Mouse (Mus musculus) testis, adult 2 months (tissue): ENCODE results near the gene Olfr458. TPM values are rescaled to one million over a fixed set of nuclear protein-coding genes. Genes with fewer than 3 reads are reported as not detected.
"Not testable (repeated sequence)": the region's sequence is repeated elsewhere in the genome, so short reads cannot be mapped to it uniquely, and the experiment has no call there.

Experiments used
- H3K27ac ChIP-seq: fragments of 200-500 bp; 2 replicates; pipeline ENCODE4 v1.5.1; 2012; ENCODE audit warnings: low read depth, low read length; ENCODE audit not compliant: control insufficient read depth, insufficient read depth
- H3K27me3 ChIP-seq: fragments of 200-500 bp; 2 replicates; pipeline ENCODE4 v1.6.1; 2012; ENCODE audit warnings: mild to moderate bottlenecking, low read length, moderate library complexity; ENCODE audit not compliant: control insufficient read depth, insufficient read depth
- H3K36me3 ChIP-seq: fragments of 200-500 bp; 2 replicates; pipeline ENCODE4 v1.6.1; 2012; ENCODE audit warnings: mild to moderate bottlenecking, low read length; ENCODE audit not compliant: control insufficient read depth, insufficient read depth
- H3K4me1 ChIP-seq: fragments of 200-500 bp; 2 replicates; pipeline ENCODE4 v1.6.1; 2012; ENCODE audit warnings: low read length; ENCODE audit not compliant: control insufficient read depth, insufficient read depth
- H3K4me3 ChIP-seq: fragments of 200-500 bp; 2 replicates; pipeline ENCODE4 v1.5.1; 2012; ENCODE audit warnings: low read depth, mild to moderate bottlenecking, low read length, moderate library complexity, mixed read lengths; ENCODE audit not compliant: control insufficient read depth
- CTCF ChIP-seq: fragments of 200-500 bp; IDR thresholded peaks from 2 replicates; pipeline ENCODE4 v1.5.1; 2012; ENCODE audit warnings: low read depth, mild to moderate bottlenecking, inconsistent platforms, low read length, moderate library complexity; ENCODE audit not compliant: control insufficient read depth, insufficient read depth, insufficient replicate concordance
- POLR2A ChIP-seq: fragments of 200-500 bp; IDR thresholded peaks from 2 replicates; pipeline ENCODE4 v1.6.1; 2012; ENCODE audit warnings: low read depth, mild to moderate bottlenecking, inconsistent platforms, low read length, moderate library complexity; ENCODE audit not compliant: control insufficient read depth
- polyA plus RNA-seq: library from polyadenylated mRNA; depleted of rRNA; stranded (reverse); fragments of >200 nt; gene quantifications from 2 replicates; pipeline ENCODE4 v1.2.3, GENCODE M21; 2012; rRNA removed

The Olfr458 gene
- 0.16 TPM in 1 of 2 replicates, not detected in the other for polyA plus RNA-seq

- Histone ChIP-seq H3K4me3 (no peak within 1 kb of the TSS), H3K4me1 (no peaks in the 10 kb centered on the region), H3K36me3 (no peaks in the 10 kb centered on the region), H3K27ac (no peak within 1 kb of the TSS), H3K27me3 (no peaks in the 10 kb centered on the region)
- TF ChIP-seq CTCF (no peak), POLR2A (no peak)
These were observed at the start of gene Olfr458 for GRCm38 (mm10) chr6:42465096-42465495. TSS of gene Olfr458 (minus strand) at chr6:42465196.

DNA sequence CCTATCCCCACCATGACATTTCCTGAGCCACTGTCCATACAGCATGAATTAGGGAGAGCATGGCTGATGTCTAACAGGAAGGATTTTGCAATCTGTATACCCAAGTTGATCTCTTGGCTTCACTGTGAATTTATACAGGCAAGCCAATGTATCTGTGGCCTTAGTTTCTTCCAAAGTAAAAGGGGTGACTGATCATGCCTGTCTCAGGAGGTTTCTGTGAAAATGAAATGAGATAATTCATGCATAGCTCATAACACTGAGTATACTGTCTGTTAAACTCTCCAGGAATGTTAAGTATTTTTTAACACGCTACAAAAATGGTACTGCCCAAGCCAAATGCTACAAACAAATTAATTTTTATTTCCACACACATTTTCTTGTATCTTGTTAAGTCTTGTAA is 48.5 kb upstream of the Olfr458 start:
- Histone ChIP-seq H3K4me3 (no peak overlapping the region), H3K36me3 (no peaks in the 10 kb centered on the region), H3K4me1 (no peaks in the 10 kb centered on the region), H3K27me3 (no peaks in the 10 kb centered on the region), H3K27ac (no peak overlapping the region)
- TF ChIP-seq CTCF: no peak
- no peak for TF ChIP-seq POLR2A

DNA sequence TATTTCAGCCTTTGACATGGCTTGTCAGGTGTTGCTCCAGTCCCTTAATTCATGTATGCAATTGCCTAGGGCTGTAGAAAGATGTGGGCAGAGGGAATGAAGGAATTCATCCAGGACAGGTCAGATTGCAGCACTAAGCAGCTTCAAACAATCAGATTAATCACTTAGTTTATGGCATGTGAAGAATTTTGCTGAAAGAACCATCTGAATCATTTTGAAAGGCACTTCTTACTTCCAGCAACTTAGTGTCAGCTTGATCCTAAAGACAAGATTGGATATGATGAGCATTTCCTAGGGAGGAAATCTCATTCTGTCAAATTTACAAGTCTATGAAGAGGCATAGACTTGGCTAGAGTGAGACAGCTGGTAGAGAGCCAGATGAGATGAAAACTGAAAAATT is 44.3 kb upstream of the Olfr458 start:
- no peak overlapping the region for H3K4me3 ChIP-seq
- H3K27ac ChIP-seq: no peak overlapping the region
- no peak for TF ChIP-seq CTCF
- no peak for TF ChIP-seq POLR2A
- H3K36me3 ChIP-seq: no peaks in the 10 kb centered on the region
- no peaks in the 10 kb centered on the region for H3K4me1 ChIP-seq
- no peaks in the 10 kb centered on the region for H3K27me3 ChIP-seq

DNA sequence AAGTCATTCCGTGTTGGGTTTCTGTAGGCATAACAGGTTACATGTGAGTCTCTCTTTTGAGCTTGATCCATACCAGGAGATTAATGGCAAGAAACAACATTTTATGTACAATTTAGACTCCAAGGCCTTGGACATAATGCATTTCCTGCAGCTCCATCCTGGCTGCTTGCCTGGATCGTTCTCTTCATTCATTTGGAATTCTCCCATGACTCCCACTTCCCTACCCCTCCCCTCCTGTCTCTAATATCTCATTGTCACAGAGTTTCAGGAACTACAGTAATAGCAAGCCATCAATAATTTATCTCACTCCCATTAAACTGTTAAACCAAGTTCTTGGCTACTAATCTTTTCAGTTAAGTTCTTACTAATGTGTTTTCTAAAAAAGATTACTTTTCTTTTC is 38.5 kb upstream of the Olfr458 start:
- no peak for TF ChIP-seq CTCF
- no peak for TF ChIP-seq POLR2A
- Histone ChIP-seq H3K36me3 (no peaks in the 10 kb centered on the region), H3K27me3 (no peaks in the 10 kb centered on the region), H3K4me3 (no peak overlapping the region), H3K27ac (no peak overlapping the region), H3K4me1 (no peaks in the 10 kb centered on the region)

- H3K4me3 ChIP-seq: no peak overlapping the region
- H3K4me1 ChIP-seq: no peaks in the 10 kb centered on the region
- no peaks in the 10 kb centered on the region for H3K27me3 ChIP-seq
- H3K36me3 ChIP-seq: no peaks in the 10 kb centered on the region
- H3K27ac ChIP-seq: no peak overlapping the region
- TF ChIP-seq POLR2A: no peak
- no peak for TF ChIP-seq CTCF
These were observed 24.7 kb upstream of the Olfr458 start for GRCm38 (mm10) chr6:42489731-42490130.

DNA sequence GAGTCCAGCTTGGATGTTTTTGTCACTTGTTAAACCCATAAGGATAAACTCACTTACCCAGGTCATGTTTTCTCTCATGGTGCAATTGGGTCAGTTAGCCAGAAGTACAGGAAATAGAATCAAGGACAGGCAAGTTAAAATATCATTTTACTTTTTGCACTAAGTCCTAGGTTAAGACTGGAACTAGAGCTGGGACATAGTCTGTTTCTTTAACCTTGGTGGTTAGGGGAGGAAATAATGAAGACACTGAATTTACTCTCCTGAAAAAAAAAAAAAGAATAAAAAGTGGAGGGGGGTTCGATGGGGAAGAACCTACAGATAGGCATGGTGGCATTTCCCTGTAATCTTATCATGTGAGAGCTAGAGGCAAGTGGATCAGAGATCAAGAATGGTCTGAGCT is 22.1 kb upstream of the Olfr458 start, which contains the start of gene Olfr456:
Olfr456 (minus strand) TSS at position 101 of the 400 bp plus-strand sequence.
- no peaks in the 10 kb centered on the region for H3K4me1 ChIP-seq

GRCm38 (mm10) chr6:42484633-42485032 is 19.6 kb upstream of the Olfr458 start:
- H3K36me3 ChIP-seq: no peaks in the 10 kb centered on the region
- H3K27ac ChIP-seq: no peak overlapping the region
- no peaks in the 10 kb centered on the region for H3K4me1 ChIP-seq
- no peak overlapping the region for H3K4me3 ChIP-seq
- H3K27me3 ChIP-seq: no peaks in the 10 kb centered on the region
- no peak for TF ChIP-seq CTCF
- no peak for TF ChIP-seq POLR2A

More for the DNA sequence above, 22.1 kb upstream of the Olfr458 start, which contains the start of gene Olfr456:
- Histone ChIP-seq H3K4me3 (no peak within 1 kb of the TSS), H3K36me3 (no peaks in the 10 kb centered on the region), H3K27ac (no peak within 1 kb of the TSS), H3K27me3 (no peaks in the 10 kb centered on the region)
- TF ChIP-seq POLR2A: no peak
- no peak for TF ChIP-seq CTCF

GRCm38 (mm10) chr6:42476235-42476634 is 11.2 kb upstream of the Olfr458 start, which contains the start of gene Olfr457:
TSS of gene Olfr457 (minus strand) at chr6:42476335.
- TF ChIP-seq CTCF (no peak), POLR2A (no peak)
- H3K27me3 ChIP-seq: no peaks in the 10 kb centered on the region
- no peak within 1 kb of the TSS for H3K4me3 ChIP-seq
- no peak within 1 kb of the TSS for H3K27ac ChIP-seq
- no peaks in the 10 kb centered on the region for H3K36me3 ChIP-seq
- H3K4me1 ChIP-seq: no peaks in the 10 kb centered on the region

DNA sequence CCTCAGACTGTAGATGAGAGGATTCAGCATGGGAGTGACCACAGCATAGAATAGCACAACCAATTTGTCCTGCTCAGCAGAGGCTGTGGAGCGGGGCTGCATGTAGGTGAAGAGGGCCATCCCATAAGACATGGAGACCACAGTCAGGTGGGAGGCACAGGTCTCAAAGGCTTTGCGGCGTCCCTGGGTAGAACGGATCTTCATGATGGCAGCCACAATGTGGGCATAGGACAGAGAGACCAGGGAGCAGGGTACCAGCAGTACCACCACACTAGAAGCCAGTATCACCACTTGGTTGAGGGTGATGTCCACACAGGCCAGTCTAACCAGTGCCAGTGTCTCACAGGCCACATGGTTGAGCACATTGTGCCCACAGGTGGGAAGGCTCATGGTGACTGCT is 6.3 kb upstream of the Olfr458 start:
- H3K4me1 ChIP-seq, H3K4me3 ChIP-seq, H3K27ac ChIP-seq, H3K36me3 ChIP-seq, H3K27me3 ChIP-seq: not testable (repeated sequence)
